Mouse (Mus musculus): Measurements from ENCODE around the gene Asic2.

DNA sequence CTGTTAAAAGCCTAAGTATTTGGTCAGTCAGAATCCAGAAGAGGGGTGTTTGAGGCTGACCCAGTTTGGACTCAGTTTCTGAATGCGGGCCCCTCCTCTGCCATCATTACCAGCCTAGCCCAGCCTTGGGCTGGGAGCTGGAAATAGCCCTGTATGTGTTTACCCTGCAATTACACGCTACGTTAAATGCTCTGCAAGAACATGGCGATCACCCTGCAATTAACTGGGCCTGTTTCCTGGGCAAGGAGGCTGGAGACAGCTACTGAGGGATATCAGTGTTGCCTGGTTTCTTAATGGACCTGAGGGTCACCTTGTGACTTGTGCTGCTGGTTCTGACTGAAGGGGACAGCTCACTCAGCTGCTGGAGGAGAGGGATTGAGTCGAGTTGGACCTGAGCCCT is 151.7 kb downstream of the Asic2 start:
- TF ChIP-seq CTCF (IDR thresholded peaks at IDR 0.05; ENCODE audit: borderline replicate concordance, insufficient read depth, low read length) (no peak), POLR2A (IDR thresholded peaks at IDR 0.05; ENCODE audit: low read depth, low read length) (no peak)

Measured in embryonic fibroblast, embryonic 13.5 days (primary cell).